Mouse (Mus musculus) ES-Bruce4 (cell line): ENCODE measurements around the gene Cacna2d1.

Experiments
- CTCF ChIP-seq: IDR thresholded peaks from one replicate; pipeline ENCODE4 v1.8.1; 2011; ENCODE audit warnings: low read depth, low read length
- POLR2A ChIP-seq: IDR thresholded peaks from one replicate; pipeline ENCODE4 v1.8.1; 2011; ENCODE audit warnings: low read length; ENCODE audit not compliant: insufficient read depth

DNA sequence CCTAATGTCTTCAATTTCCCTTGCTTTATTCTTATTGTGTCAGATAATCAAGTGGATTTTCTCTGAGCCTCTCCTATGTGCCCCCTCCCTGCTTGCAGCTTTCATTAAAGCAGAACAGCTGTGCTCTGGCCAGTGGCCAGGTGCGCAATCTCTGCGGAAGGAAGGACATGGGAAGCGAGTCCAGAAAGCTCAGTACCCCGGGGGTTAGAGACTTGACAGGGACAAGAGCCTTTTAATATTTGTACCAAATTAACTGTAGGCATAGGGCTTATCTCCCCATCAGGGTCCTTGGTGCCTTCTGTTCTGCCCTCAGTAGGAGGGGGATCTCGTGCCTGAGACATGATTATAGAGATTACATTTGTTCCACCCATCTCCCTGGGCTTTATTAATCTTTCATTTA is 303.5 kb downstream of the Cacna2d1 start:
- TF ChIP-seq POLR2A: no peak
- TF ChIP-seq CTCF: no peak
